Comparison of ENCODE assay signal across 17 mouse cellular contexts in the genomic region with DNA sequence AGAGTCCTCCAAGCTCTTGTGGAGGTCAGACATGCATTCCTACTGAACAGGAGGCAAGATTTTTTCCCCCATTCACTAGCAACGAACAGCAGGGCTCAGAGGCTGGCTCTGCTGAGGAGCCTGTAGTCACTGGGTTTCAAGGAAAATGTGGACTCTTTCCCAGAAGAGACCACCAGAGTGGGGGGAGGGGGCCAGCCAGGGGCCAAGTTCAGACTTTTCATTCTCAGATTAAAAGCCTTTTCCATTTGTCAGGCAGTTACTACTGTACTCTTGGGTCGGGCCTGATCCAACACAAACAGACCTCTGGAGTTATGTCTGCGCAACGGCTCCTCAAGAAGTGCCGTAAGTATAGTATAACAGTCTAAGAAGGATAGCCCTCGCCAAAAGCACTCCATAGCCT.
A peak's percentile ranks its signal among the peaks of the same experiment; 100 is the strongest.
DNase-seq lines count a peak whose midpoint lies in the region; ATAC-seq and TF ChIP-seq lines count a peak whose summit lies in the region.
"Had no signal": no experiment of that assay in that cellular context is flagged by ENCODE, and none has a peak within 500 bp of the region (broad histone marks: within the 10 kb centered on the region; RNA-seq: fewer than 3 reads in every experiment).

No protein-coding gene starts in this region.

- no peak for TF ChIP-seq EP300 in stomach, postnatal 0 days (optimal IDR thresholded peaks at IDR 0.05)

- no peak for ATAC-seq in forebrain, embryonic 13.5 days
- no peak for ATAC-seq in hindbrain, embryonic 13.5 days (ENCODE audit: low FRiP score)
- no peak for ATAC-seq in hindbrain, embryonic 12.5 days (ENCODE audit: low FRiP score)
- ATAC-seq in stomach, embryonic 14.5 days (ENCODE audit: insufficient number of reproducible peaks, insufficient read depth, low FRiP score, low read depth) = 0 out of 2 replicates have a peak, but pooled peaks have one; percentile 14
- ATAC-seq in stomach, postnatal 0 days (ENCODE audit: low FRiP score, low TSS enrichment) = no peak
- ATAC-seq: intestine, embryonic 15.5 days had no signal

- WGBS in forebrain, embryonic 10.5 days = 78% methylated on average over 6 of the region's 6 CpGs
- WGBS in forebrain, embryonic 13.5 days = 68% methylated on average over 6 of the region's 6 CpGs
- 73% methylated on average over 6 of the region's 6 CpGs for WGBS in hindbrain, embryonic 13.5 days
- WGBS in hindbrain, embryonic 12.5 days = 76% methylated on average over 6 of the region's 6 CpGs
- WGBS in stomach, embryonic 14.5 days = 56% methylated on average over 6 of the region's 6 CpGs
- 61% methylated on average over 6 of the region's 6 CpGs for WGBS in stomach, postnatal 0 days

- H3K9ac ChIP-seq in forebrain, embryonic 13.5 days = no peak overlapping the region
- H3K9ac ChIP-seq in hindbrain, embryonic 13.5 days = no peak overlapping the region
- no peak overlapping the region for H3K9ac ChIP-seq in hindbrain, embryonic 12.5 days
- no peak overlapping the region for H3K9ac ChIP-seq in stomach, embryonic 14.5 days (replicated peaks; ENCODE audit: low read depth, low read length)
- no peak overlapping the region for H3K9ac ChIP-seq in stomach, postnatal 0 days (ENCODE audit: low read length)
- H3K9ac ChIP-seq: heart, embryonic 12.5 days; intestine, embryonic 15.5 days; midbrain, embryonic 12.5 days; neural tube, embryonic 12.5 days had no signal

- intact Hi-C loops in left cerebral cortex, postnatal 4 days (cut with DNase I) = no loop called here

- H3K4me2 ChIP-seq in forebrain, embryonic 13.5 days = no peak overlapping the region
- H3K4me2 ChIP-seq in hindbrain, embryonic 13.5 days = no peak overlapping the region
- H3K4me2 ChIP-seq in hindbrain, embryonic 12.5 days (replicated peaks) = no peak overlapping the region
- H3K4me2 ChIP-seq in stomach, embryonic 14.5 days (replicated peaks; ENCODE audit: low read depth, low read length) = no peak overlapping the region
- H3K4me2 ChIP-seq in stomach, postnatal 0 days (replicated peaks; ENCODE audit: low read depth) = no peak overlapping the region
- H3K4me2 ChIP-seq: heart, embryonic 12.5 days; intestine, embryonic 15.5 days; liver, embryonic 11.5 days; midbrain, embryonic 12.5 days; neural tube, embryonic 12.5 days had no signal

- no peaks in the 10 kb centered on the region for H3K36me3 ChIP-seq in forebrain, embryonic 10.5 days (replicated peaks)
- no peaks in the 10 kb centered on the region for H3K36me3 ChIP-seq in forebrain, embryonic 13.5 days (ENCODE audit: poor library complexity, severe bottlenecking)
- no peaks in the 10 kb centered on the region for H3K36me3 ChIP-seq in hindbrain, embryonic 13.5 days
- H3K36me3 ChIP-seq in hindbrain, embryonic 12.5 days = no peaks in the 10 kb centered on the region
- no peaks in the 10 kb centered on the region for H3K36me3 ChIP-seq in stomach, embryonic 14.5 days (ENCODE audit: control insufficient read depth, insufficient read depth, low read length)
- no peaks in the 10 kb centered on the region for H3K36me3 ChIP-seq in stomach, postnatal 0 days (ENCODE audit: control insufficient read depth, insufficient read depth, low read length)
- H3K36me3 ChIP-seq: heart, embryonic 12.5 days; intestine, embryonic 15.5 days; midbrain, embryonic 12.5 days; neural tube, embryonic 12.5 days had no signal

- H3K4me1 ChIP-seq in forebrain, embryonic 10.5 days = peaks cover 57% of the 10 kb centered on the region
- peaks cover 26% of the 10 kb centered on the region for H3K4me1 ChIP-seq in forebrain, embryonic 13.5 days
- H3K4me1 ChIP-seq in hindbrain, embryonic 13.5 days (replicated peaks) = peaks cover 13% of the 10 kb centered on the region
- H3K4me1 ChIP-seq in hindbrain, embryonic 12.5 days = peaks cover 23% of the 10 kb centered on the region
- H3K4me1 ChIP-seq in stomach, embryonic 14.5 days (ENCODE audit: control insufficient read depth, insufficient read depth, low read length) = no peaks in the 10 kb centered on the region
- H3K4me1 ChIP-seq in stomach, postnatal 0 days (replicated peaks; ENCODE audit: control insufficient read depth, insufficient read depth) = no peaks in the 10 kb centered on the region
- H3K4me1 ChIP-seq: heart, embryonic 12.5 days; intestine, embryonic 15.5 days had no signal

- DNase-seq in forebrain, embryonic 10.5 days (ENCODE audit: extremely low spot score, low spot score) = no peak
- DNase-seq in left cerebral cortex, postnatal 4 days = peak; percentile 16
- no peak for DNase-seq in left cerebral cortex, adult 11 months (ENCODE audit: low spot score)
- no peak for DNase-seq in stomach, postnatal 0 days (ENCODE audit: low spot score)
- DNase-seq: adrenal gland, postnatal 10 days; cerebellum, adult 8-10 months; lung, postnatal 36 days; right cerebral cortex, postnatal 14 days had no signal

- no peaks in the 10 kb centered on the region for H3K9me3 ChIP-seq in forebrain, embryonic 10.5 days
- H3K9me3 ChIP-seq in forebrain, embryonic 13.5 days (replicated peaks) = no peaks in the 10 kb centered on the region
- no peaks in the 10 kb centered on the region for H3K9me3 ChIP-seq in hindbrain, embryonic 13.5 days
- H3K9me3 ChIP-seq in hindbrain, embryonic 12.5 days (replicated peaks) = no peaks in the 10 kb centered on the region
- no peaks in the 10 kb centered on the region for H3K9me3 ChIP-seq in stomach, embryonic 14.5 days (ENCODE audit: control insufficient read depth, low read depth, low read length)
- H3K9me3 ChIP-seq in stomach, postnatal 0 days (ENCODE audit: control insufficient read depth, low read length) = no peaks in the 10 kb centered on the region
- H3K9me3 ChIP-seq: heart, embryonic 12.5 days; intestine, embryonic 15.5 days; midbrain, embryonic 12.5 days; neural tube, embryonic 12.5 days had no signal

- peak overlapping the region; percentile 83 for H3K27ac ChIP-seq in forebrain, embryonic 10.5 days
- H3K27ac ChIP-seq in forebrain, embryonic 13.5 days = no peak overlapping the region
- H3K27ac ChIP-seq in hindbrain, embryonic 13.5 days = 0 out of 2 replicates have a peak overlapping the region, but pooled peaks have one; percentile 13
- H3K27ac ChIP-seq in hindbrain, embryonic 12.5 days = no peak overlapping the region
- H3K27ac ChIP-seq in stomach, embryonic 14.5 days (ENCODE audit: low read length) = no peak overlapping the region
- no peak overlapping the region for H3K27ac ChIP-seq in stomach, postnatal 0 days (replicated peaks)
- H3K27ac ChIP-seq: intestine, embryonic 15.5 days; midbrain, embryonic 12.5 days; neural tube, embryonic 12.5 days had no signal

- no peaks in the 10 kb centered on the region for H3K27me3 ChIP-seq in forebrain, embryonic 10.5 days (ENCODE audit: poor library complexity, severe bottlenecking)
- H3K27me3 ChIP-seq in forebrain, embryonic 13.5 days = no peaks in the 10 kb centered on the region
- H3K27me3 ChIP-seq in hindbrain, embryonic 13.5 days = no peaks in the 10 kb centered on the region
- H3K27me3 ChIP-seq in hindbrain, embryonic 12.5 days = no peaks in the 10 kb centered on the region
- H3K27me3 ChIP-seq in stomach, embryonic 14.5 days (ENCODE audit: control insufficient read depth, insufficient read depth, low read length) = no peaks in the 10 kb centered on the region
- no peaks in the 10 kb centered on the region for H3K27me3 ChIP-seq in stomach, postnatal 0 days (ENCODE audit: control insufficient read depth, insufficient read depth, low read length)
- H3K27me3 ChIP-seq: heart, embryonic 12.5 days; midbrain, embryonic 12.5 days; neural tube, embryonic 12.5 days had no signal

- no peak for TF ChIP-seq CTCF in stomach, postnatal 0 days (IDR thresholded peaks at IDR 0.05; ENCODE audit: low read depth)

- no peak overlapping the region for H3K4me3 ChIP-seq in forebrain, embryonic 10.5 days
- H3K4me3 ChIP-seq in forebrain, embryonic 13.5 days = no peak overlapping the region
- no peak overlapping the region for H3K4me3 ChIP-seq in hindbrain, embryonic 13.5 days
- no peak overlapping the region for H3K4me3 ChIP-seq in hindbrain, embryonic 12.5 days
- no peak overlapping the region for H3K4me3 ChIP-seq in stomach, embryonic 14.5 days (ENCODE audit: low read depth, low read length)
- no peak overlapping the region for H3K4me3 ChIP-seq in stomach, postnatal 0 days (ENCODE audit: low read depth, low read length)
- H3K4me3 ChIP-seq: heart, embryonic 12.5 days; intestine, embryonic 15.5 days; midbrain, embryonic 12.5 days; neural tube, embryonic 12.5 days had no signal

Comparison
In these comparisons a context has a peak if more than half of its experiments do, and no peak if none do; other contexts are left out.
1. H3K27ac ChIP-seq: peak in forebrain, embryonic 10.5 days (single experiment) and hindbrain, embryonic 13.5 days (single experiment); none in forebrain, embryonic 13.5 days (single experiment), hindbrain, embryonic 12.5 days (single experiment), stomach, embryonic 14.5 days (single experiment) and stomach, postnatal 0 days (single experiment).